Mouse (Mus musculus) small intestine, adult 2 months (tissue): Measurements from ENCODE around the gene Sspo.

Experiments
- CTCF ChIP-seq: fragments of 200-500 bp; IDR thresholded peaks from 2 replicates; pipeline ENCODE4 v1.5.1; 2012; ENCODE audit warnings: low read depth, mild to moderate bottlenecking, control low read depth, inconsistent platforms, low read length, moderate library complexity, mixed read lengths; ENCODE audit not compliant: insufficient replicate concordance, insufficient read length; ENCODE audit errors: extremely low read depth
- POLR2A ChIP-seq: fragments of 200-500 bp; IDR thresholded peaks from 2 replicates; pipeline ENCODE4 v1.6.1; 2012; ENCODE audit warnings: low read depth, mild to moderate bottlenecking, control low read depth, inconsistent platforms, low read length, moderate library complexity

- no peak for TF ChIP-seq POLR2A
- TF ChIP-seq CTCF: no peak
Observed at GRCm38 (mm10) chr6:48413081-48413480, 34.9 kb upstream of the Sspo start.
